Mouse (Mus musculus): ENCODE measurements around the gene Zbed4. TPM values are rescaled to one million over a fixed set of nuclear protein-coding genes. Genes with fewer than 3 reads are reported as not detected.
"Not testable (repeated sequence)": the region's sequence is repeated elsewhere in the genome, so short reads cannot be mapped to it uniquely, and the experiment has no call there.

Zbed4 gene
- total RNA-seq, 2 experiments from 2014 or later, result 14.1 to 15.8 TPM

GRCm38 (mm10) chr15:88745926-88746325 lies 5.5 kb upstream of the Zbed4 start:
- H3K27ac ChIP-seq, result no peak overlapping the region
- intact Hi-C loops (cut with DNase I), result no loop called here
- DNase-seq, result no peak
- no peak overlapping the region for H3K4me3 ChIP-seq
- no peak for TF ChIP-seq CTCF (IDR thresholded peaks at IDR 0.05)

- intact Hi-C loops (cut with DNase I), result loop anchor here (2.0 to 5.0 kb wide), 2 partner anchors 17 to 68 kb away; partner anchors contain the start of genes Alg12 and Creld2
- DNase-seq, H3K27ac ChIP-seq, H3K4me3 ChIP-seq: not testable (repeated sequence)
These were observed 1.8 kb upstream of the Zbed4 start for GRCm38 (mm10) chr15:88749617-88750016.

GRCm38 (mm10) chr15:88750032-88750431 lies 1.4 kb upstream of the Zbed4 start:
- Histone ChIP-seq H3K27ac (no peak overlapping the region), H3K4me3 (no peak overlapping the region)
- intact Hi-C loops (cut with DNase I), result loop anchor here (2.0 to 5.0 kb wide), 2 partner anchors 17 to 67 kb away; partner anchors contain the start of genes Alg12 and Creld2
- DNase-seq, result no peak
- TF ChIP-seq CTCF (IDR thresholded peaks at IDR 0.05), result no peak

- Histone ChIP-seq H3K27ac (peak overlapping the region; percentile 97), H3K4me3 (peak overlapping the region; percentile 76)
- intact Hi-C loops (cut with DNase I), result loop anchor here (2.0 to 5.0 kb wide), 2 partner anchors 18 to 66 kb away; partner anchors contain the start of genes Alg12 and Creld2
- no peak for TF ChIP-seq CTCF (IDR thresholded peaks at IDR 0.05)
- peak; percentile 100 for DNase-seq
These were observed 540 bp upstream of the Zbed4 start for GRCm38 (mm10) chr15:88750677-88751563.

- H3K27ac ChIP-seq, result peak overlapping the region; percentile 89
- peak overlapping the region; percentile 76 for H3K4me3 ChIP-seq
- intact Hi-C loops (cut with DNase I), result loop anchor here (5.0 kb wide), 1 partner anchor 65 kb away; the partner anchor contains the start of genes Alg12 and Creld2
- TF ChIP-seq CTCF (IDR thresholded peaks at IDR 0.05), result no peak
- no peak for DNase-seq
These were observed 908 bp downstream of the Zbed4 start for GRCm38 (mm10) chr15:88752403-88752733.

- Histone ChIP-seq H3K27ac (no peak overlapping the region), H3K4me3 (no peak overlapping the region)
- no peak for DNase-seq
- intact Hi-C loops (cut with DNase I), result loop anchor here (5.0 kb wide), 1 partner anchor 62 kb away; the partner anchor contains the start of genes Alg12 and Creld2
- no peak for TF ChIP-seq CTCF (IDR thresholded peaks at IDR 0.05)
These were observed 3.4 kb downstream of the Zbed4 start for GRCm38 (mm10) chr15:88754896-88755295.

- H3K27ac ChIP-seq, result no peak overlapping the region
These were observed 4.3 kb downstream of the Zbed4 start for GRCm38 (mm10) chr15:88755761-88756160.

GRCm38 (mm10) chr15:88758061-88758460 lies 6.6 kb downstream of the Zbed4 start:
- no peak for TF ChIP-seq CTCF (IDR thresholded peaks at IDR 0.05)
- Histone ChIP-seq H3K27ac (no peak overlapping the region), H3K4me3 (no peak overlapping the region)
- intact Hi-C loops (cut with DNase I), result no loop called here
- DNase-seq, result no peak

More at GRCm38 (mm10) chr15:88755761-88756160, 4.3 kb downstream of the Zbed4 start:
- no peak for DNase-seq
- intact Hi-C loops (cut with DNase I), result no loop called here
- TF ChIP-seq CTCF (IDR thresholded peaks at IDR 0.05), result no peak
- H3K4me3 ChIP-seq, result no peak overlapping the region

- H3K4me3 ChIP-seq, result no peak overlapping the region
- intact Hi-C loops (cut with DNase I), result no loop called here
- H3K27ac ChIP-seq, result no peak overlapping the region
- TF ChIP-seq CTCF (IDR thresholded peaks at IDR 0.05), result no peak
- DNase-seq, result no peak
These were observed 10.1 kb downstream of the Zbed4 start for GRCm38 (mm10) chr15:88761551-88761950.

- DNase-seq; intact Hi-C loops (cut with DNase I); H3K27ac ChIP-seq; H3K4me3 ChIP-seq: not testable (repeated sequence)
These were observed 14.7 kb downstream of the Zbed4 start for GRCm38 (mm10) chr15:88766139-88766538.

GRCm38 (mm10) chr15:88768537-88768936 lies 17.1 kb downstream of the Zbed4 start:
- Histone ChIP-seq H3K27ac (no peak overlapping the region), H3K4me3 (no peak overlapping the region)
- no peak for DNase-seq
- intact Hi-C loops (cut with DNase I), result no loop called here
- no peak for TF ChIP-seq CTCF (IDR thresholded peaks at IDR 0.05)

- H3K27ac ChIP-seq; H3K4me3 ChIP-seq; intact Hi-C loops (cut with DNase I); DNase-seq: not testable (repeated sequence)
- peak; percentile 25; the same call in 1 of the 2 replicates for TF ChIP-seq CTCF (IDR thresholded peaks at IDR 0.05)
These were observed 23.2 kb downstream of the Zbed4 start for GRCm38 (mm10) chr15:88774630-88775029.

- no peak overlapping the region for H3K27ac ChIP-seq
- no peak for TF ChIP-seq CTCF (IDR thresholded peaks at IDR 0.05)
- intact Hi-C loops (cut with DNase I), result no loop called here
These were observed 40.8 kb downstream of the Zbed4 start for GRCm38 (mm10) chr15:88792140-88792850.

GRCm38 (mm10) chr15:88794729-88795128 lies 43.3 kb downstream of the Zbed4 start:
- DNase-seq; intact Hi-C loops (cut with DNase I); H3K4me3 ChIP-seq; H3K27ac ChIP-seq: not testable (repeated sequence)

More at GRCm38 (mm10) chr15:88792140-88792850, 40.8 kb downstream of the Zbed4 start:
- DNase-seq, result no peak
- no peak overlapping the region for H3K4me3 ChIP-seq
